Mouse (Mus musculus) CD4-positive, CD25-positive, alpha-beta regulatory T cell, adult 4 months (primary cell): ENCODE measurements around the gene Itgb2l. TPM values are rescaled to one million over a fixed set of nuclear protein-coding genes. Genes with fewer than 3 reads are reported as not detected.

Experiments
- ATAC-seq: one replicate; pipeline ENCODE4 v1.8.0; 2017
- polyA plus RNA-seq, 2 experiments: library from polyadenylated mRNA; unstranded; fragments of 100-300 nt; shearing (Covaris generic); gene quantifications; one replicate each; pipeline ENCODE4 v1.2.1; 2017

Itgb2l gene
- polyA plus RNA-seq, 2 experiments from 2014 or later: not detected

DNA sequence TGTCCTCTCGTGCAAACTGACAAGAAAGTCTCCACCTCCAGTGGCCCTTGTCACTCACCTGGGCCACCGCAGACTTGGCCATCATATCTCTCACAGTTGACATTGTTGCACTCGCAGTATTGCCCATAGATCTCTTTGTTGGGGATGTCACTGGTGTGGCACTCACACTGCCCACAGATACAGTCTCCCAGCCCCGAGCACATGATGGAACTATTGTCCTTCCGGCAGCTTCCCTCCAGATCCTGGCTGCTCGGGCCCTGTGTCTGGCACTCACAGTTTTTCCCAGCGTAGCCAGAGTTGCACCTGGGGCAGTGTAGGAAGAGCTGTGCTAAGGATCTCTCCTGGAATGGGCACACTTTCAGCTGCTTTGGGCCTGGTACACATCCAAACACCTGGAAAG, 16.7 kb downstream of the Itgb2l start:
- ATAC-seq: no peak

DNA sequence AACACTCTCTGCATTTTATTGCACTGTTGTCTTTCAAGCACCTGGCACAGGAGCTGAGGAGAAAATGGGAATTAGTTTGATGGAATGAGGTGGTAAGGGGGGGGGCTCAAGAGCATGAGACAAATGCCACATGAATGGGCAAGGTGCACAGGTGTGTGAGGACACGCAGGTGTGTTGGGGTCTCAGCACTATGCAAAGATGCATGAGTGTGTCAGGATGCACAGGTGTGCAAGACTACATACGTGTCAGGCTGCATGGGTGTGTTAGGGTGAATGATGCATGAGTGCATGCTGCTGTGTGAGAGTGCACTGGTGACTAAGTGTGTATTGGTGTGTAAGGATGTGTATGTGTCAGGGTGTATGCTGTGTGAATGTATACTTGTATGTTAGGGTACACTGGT, 18.4 kb downstream of the Itgb2l start:
- ATAC-seq: no peak

DNA sequence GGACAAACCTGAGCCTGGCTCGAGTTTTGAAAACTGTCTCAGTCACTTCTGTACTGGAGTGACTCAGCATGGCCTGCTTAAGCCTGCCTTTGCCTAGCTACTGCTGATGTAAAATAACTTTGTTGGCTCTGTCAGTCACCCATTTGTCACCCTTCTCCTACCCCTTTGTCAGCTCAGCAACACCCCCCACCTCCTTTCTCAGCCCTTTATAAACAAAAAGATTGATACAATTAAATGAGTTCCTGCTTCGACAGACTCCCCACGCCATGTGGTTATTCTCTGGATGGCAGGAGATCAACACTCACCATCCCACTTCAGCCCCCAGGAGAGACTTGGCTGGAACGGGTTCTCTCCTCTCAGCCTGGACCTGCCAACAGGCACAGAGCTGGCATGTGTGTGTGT, 35.4 kb downstream of the Itgb2l start:
- ATAC-seq: no peak

DNA sequence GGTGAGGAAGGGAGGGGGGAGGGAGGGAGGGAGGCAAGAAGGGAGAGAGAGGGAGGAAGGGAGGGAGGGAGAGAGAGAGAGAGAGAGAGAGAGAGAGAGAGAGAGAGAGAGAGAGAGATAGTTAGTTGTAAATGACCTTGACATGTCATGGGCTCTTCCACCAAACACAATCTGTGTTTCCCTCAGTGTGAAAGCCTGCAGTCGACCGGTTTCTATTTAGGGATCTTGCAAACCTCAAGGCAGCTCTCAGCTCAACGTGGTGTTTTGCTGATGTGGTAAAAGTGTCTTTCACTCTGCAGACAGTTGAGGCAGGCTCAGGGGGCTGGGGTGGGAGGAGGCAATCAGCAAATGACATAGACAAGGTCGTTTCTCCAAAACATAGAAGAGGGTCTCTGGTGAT, 37.1 kb downstream of the Itgb2l start:
- no peak for ATAC-seq

DNA sequence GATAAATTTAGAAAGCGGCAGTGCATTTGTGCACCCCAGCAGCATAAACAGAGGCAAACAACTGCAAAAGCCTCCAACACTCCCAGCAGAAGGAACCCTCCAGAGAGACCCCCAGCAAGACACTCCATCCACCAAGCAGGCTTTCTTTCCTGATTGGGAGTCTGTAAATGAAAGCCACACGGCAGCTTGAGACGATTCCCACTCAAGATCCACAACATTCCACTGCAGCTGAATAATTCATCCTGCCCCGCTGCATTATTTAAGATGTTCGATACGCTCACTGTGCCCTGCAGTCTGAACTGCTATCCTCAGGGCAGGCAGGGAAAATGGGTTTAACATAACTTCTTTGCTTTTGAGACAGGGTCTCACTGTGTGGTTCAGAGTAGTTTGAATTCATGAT, 41.1 kb downstream of the Itgb2l start:
- no peak for ATAC-seq

DNA sequence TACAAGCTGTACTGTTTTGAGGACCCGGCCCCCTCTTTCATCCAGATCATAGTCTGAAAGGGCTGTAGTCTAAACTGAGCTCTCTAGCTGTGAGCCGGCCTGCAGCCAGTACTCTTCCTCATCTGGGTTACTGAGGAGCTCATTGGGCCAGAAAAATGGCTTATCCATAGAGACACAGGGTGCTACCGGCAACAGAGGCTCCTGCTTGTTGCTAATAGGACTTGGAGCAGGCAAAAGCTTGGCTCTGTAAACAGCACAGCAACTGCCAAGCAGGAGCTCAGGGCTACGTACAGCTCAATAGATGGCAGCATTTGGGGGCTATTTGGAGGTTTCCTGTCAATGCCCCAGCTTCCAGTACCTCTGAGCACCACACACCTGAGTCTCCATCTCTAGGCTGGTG, 43.4 kb downstream of the Itgb2l start:
- ATAC-seq: no peak

DNA sequence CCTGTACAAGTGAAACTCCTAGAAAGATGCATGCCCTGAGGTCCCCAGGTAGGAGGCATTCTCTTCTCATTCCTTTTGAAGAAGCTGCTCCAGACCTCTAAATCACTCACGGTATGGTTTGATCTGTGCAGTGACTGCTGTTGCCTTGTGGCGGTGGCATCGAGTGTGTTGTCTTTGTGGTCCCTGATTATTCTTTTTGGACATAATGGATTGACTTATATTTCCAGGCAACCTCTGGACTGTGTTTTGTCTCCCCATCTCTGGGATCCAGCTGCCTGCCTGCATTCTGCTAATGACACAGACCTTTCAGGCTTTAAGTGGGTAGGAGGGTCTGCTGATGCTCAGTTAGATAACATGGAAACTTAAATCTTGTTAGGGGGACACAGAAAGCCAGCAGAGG, 44.6 kb downstream of the Itgb2l start:
- no peak for ATAC-seq

DNA sequence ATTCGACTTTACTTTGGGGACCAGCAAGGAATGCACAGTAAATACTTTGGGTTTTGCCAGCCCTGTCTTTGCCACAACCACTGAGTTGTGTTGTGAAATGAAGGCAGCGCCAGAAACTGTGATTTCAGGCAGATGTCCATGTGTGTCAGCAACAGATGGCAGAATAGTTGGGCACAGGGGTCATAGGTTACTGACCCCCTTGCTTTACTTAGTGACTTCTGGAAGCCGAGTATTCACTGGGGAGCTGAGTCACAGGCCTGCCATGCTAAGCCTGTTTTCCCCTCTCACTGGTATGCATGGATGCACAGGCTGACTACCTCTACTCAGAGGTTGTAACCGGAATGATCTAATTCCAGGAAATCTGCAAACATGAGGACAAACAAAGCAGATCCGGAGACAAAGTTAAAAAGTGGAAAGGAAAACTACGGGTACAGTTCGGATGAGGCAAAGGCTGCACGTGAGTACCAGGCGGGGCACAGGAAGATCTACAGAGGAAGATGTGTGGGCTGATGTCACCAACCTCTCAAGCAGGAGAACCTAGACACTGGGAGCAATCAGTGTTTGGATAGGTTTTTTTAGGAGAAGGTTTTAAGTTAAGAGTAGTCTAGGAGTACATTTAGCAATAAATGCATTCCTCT, 47.3 kb downstream of the Itgb2l start:
- ATAC-seq: no peak

DNA sequence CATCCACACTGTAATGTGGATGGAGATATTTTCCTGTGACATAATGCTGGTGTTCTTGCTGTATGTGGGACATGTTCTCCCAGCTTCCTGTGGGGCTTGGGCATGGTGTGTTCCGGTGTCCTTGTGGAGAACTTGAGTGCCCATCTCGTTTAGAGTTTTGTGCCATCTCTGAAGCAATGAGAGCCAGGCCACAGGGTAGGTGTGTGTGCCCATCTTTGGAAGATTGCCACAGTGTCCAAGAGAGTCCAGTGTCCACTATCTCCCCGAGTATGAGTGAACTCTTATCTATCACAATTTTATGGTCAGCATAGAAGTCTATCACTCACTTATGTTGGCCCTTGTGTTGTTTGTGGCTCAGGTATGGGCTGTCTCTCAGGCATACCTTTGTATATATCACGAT, 47.9 kb downstream of the Itgb2l start:
- no peak for ATAC-seq

DNA sequence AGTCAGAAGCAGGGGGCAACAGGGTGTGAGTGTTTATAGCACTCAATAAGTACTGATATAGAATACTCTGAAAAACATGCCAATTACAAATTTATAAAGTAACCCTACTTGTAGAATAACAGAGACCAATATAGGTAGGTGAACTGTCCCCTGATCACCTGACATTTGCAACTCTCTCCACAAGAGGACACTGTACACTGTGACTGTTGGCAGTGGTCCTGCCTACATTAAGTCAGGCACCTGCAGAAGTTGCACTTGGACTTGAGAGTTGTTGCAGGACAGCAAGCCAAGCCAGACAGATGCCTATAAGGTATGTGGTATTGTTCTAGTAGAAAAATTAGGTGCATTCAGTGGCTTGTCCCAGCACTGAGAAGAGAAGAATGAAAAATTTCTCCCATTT, 52.3 kb downstream of the Itgb2l start:
- ATAC-seq: no peak

DNA sequence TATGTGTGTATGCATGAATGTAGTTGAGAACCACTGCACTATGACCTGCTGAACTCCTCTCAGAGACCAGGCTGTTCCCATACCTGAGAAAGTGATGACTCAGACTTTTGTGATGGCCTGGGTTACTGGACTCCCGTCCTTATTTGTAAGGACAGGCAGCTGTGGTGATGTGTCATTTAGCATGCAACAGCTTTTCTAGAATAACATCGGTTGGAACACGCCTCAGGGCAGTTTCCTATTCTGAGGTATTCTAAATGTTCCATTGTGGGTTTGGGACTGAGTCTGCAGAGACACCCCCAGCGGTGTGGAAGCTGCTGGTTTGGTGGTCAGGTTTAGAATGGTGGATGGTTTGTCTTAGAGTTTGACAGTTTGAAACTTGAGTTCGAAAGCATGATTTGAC, 54.9 kb downstream of the Itgb2l start:
- no peak for ATAC-seq

DNA sequence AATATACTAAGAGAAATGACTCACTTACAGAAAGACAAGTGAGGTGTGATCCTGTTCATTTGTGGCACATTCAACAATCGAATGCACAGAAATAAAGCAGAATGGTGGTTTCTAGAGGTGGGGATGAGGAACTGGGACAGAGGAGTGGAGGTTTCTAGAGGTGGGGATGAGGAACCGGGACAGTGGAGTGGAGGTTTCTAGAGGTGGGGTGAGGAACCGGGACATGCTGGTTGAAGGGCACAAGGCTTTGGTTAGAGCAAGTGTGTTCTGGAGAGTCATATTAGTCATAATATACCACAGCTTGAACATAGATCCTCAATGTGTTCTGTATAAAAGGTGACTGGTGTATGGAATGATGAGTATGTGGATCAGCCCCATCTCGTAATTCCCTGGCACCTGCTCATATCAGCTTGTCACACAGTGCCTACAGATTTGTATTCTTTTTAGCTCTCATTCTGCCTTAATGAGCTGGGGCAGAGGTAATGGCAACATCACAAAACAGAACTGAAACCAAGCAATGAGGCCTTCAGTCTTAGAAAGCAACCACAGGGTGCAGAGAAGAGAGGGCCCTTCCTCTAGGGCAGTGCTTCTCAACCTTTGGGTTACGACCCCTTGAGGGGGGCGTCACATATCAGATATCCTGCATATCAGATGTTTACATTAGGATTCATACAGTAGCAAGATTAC, 55.6 kb downstream of the Itgb2l start:
- ATAC-seq: no peak

DNA sequence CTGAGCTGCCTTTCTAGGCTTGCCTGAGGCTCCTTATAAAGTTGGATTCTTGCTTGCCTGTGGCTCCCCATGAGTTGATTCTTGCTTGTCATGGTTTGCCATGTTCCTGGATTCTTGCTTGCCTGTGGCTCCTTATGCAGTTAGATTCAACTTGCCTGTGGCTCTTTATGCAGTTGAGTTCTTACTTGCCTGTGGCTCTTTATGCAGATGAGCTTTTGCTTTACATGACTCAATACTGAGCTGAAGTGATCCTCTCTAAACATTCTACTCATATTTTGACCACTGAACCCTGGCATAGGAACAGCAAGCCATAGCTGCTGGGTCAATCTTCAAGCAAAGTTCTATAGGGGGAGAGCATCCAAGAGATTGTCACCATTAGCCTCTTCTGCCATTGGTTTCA, 58.7 kb downstream of the Itgb2l start:
- ATAC-seq: no peak

DNA sequence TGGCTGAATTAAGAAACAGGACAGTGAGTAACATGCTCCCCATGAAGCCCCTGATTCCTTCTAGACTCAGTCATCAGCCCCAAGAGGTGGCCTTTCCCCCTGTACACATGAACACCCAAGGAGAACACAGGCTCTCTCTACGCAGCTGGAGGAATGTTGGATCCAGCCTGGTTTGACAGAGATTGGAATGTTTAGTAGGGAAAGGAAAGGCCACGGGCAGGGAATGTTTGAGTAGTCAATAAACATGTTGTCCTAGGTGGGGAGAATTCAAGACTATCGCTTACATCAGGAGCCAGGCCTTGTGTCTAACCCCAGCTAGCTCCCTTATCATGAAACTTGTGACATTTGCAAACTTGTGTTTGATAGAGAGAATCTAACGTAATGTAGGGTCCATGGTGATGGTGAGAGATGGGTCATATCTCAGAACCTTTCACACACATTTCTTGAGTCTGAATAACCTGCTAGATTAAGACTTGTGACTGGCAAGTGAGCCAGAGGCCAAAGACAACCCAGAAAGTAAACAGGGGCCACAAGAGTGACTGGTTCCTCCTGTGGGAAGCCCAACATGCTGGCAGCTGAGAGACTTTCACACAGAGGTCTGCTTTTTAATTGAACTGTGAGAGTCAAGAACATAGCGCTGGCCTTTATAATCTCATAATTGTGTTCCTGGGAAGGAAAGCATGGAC, 60.8 kb downstream of the Itgb2l start:
- ATAC-seq: no peak

DNA sequence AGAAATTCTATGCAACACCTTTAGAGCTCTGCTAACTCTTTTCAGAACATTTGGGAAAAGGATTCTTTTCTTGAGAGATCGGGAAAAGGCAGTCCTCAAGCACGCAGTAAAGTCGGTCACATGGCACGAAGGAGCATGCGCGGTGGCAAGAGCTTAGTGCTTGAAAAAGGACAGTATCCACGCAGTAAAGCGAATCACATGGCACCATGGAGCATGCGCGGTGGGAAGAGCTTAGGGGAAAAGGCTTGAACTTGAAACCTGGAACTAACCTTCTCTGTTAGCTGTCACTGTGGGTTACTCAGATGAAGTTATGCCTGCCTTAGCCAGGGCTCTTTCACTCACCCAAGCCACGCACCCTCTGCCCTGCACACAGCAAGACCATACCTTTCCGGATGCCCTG, 62.0 kb downstream of the Itgb2l start:
- no peak for ATAC-seq

DNA sequence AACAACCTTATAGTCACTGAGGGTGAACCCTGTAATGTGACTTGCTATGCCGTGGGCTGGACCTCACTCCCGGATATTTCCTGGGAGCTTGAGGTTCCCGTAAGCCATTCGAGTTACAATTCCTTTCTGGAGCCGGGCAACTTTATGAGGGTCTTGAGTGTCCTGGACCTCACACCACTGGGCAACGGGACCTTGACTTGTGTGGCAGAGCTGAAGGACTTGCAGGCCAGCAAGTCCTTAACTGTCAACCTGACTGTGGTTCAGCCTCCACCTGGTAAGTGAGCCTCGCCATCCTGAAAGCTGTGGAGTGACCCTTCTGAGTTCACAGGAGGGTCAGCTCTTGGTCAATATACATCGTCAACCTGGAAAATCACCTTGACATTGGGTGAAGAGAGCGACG, 65.3 kb downstream of the Itgb2l start:
- no peak for ATAC-seq

DNA sequence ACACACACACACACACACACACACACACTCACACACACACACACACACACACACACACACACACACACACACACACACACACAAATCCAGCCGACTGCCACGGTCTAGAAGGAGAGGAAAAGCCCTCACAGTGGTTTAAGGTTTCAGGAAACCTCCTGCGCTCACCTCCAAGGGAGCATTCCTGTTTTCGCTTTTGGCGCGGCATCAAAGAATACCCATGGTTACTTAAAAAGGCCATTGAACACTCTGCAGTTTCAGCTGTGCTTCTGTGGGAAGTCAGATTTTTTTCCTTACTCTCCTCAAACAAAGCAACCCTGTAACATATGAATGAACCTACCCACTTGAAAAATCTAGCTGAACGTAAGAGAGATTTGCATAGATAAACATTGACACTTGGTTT, 67.1 kb downstream of the Itgb2l start:
- ATAC-seq: no peak

DNA sequence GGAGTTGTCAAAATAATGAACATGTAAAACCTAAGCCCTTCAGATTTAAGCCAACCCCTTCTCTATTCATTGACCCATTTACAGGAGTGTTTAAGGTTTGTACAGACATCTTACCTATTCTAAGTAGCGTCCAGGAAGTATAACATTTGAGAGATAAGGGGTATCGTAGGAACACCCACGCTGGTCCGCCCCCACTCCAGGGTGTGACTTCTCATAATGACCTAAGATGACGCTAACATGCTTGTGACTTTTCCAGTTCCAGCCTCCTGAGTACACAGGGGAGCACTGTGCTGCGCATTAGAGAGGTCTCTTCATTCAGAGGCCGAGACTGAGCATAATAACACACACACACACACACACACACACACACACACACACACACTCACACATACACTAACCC, 67.9 kb downstream of the Itgb2l start:
- no peak for ATAC-seq

DNA sequence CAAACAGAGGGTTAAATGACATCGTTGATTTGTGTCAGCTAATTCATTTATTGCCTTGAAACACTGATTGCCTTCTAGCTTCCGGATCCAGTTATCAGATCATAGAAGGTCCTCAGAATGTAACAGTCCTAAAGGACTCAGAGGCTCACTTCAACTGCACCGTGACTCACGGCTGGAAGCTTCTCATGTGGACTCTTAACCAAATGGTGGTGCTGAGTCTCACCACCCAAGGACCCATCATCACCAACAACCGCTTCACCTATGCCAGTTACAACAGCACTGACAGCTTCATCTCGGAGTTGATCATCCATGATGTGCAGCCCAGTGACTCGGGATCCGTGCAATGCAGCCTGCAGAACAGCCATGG, 70.7 kb downstream of the Itgb2l start:
- ATAC-seq: no peak

Other genes starting within 250 kb of the Itgb2l start
- not detected for gene Sh3bgr, start 243.2 kb downstream of the Itgb2l start, polyA plus RNA-seq
- gene B3galt5, start 207.8 kb downstream of the Itgb2l start, polyA plus RNA-seq: 1 to 10 TPM; 2.1 to 2.7 TPM
- gene Pcp4, start 24.0 kb upstream of the Itgb2l start, polyA plus RNA-seq: not detected